Mouse (Mus musculus) spleen, adult 2 months (tissue): Measurements from ENCODE around the gene Inka2. TPM values are rescaled to one million over a fixed set of nuclear protein-coding genes. Genes with fewer than 3 reads are reported as not detected.
A peak's percentile ranks its signal among the peaks of the same experiment; 100 is the strongest.

ENCODE experiments used
- DNase-seq, 2 experiments: peaks; one replicate each; pipeline versions ENCODE4 v3.0.0 to v3.0.0-alpha.2; 2012 to 2021; ENCODE audit warnings: low spot score in 2 of 2, low read depth in 1 of 2
- H3K27ac ChIP-seq: fragments of 200-500 bp; 2 replicates; pipeline ENCODE4 v1.5.1; 2012; ENCODE audit warnings: low read length, inconsistent platforms; ENCODE audit not compliant: insufficient read depth
- H3K27me3 ChIP-seq: fragments of 200-500 bp; 2 replicates; pipeline ENCODE4 v1.6.1; 2012; ENCODE audit warnings: mild to moderate bottlenecking, moderate library complexity, low read length, inconsistent platforms; ENCODE audit not compliant: control insufficient read depth, insufficient read depth
- H3K36me3 ChIP-seq: fragments of 200-500 bp; 2 replicates; pipeline ENCODE4 v1.6.1; 2012; ENCODE audit warnings: mild to moderate bottlenecking, low read length, inconsistent platforms; ENCODE audit not compliant: control insufficient read depth, insufficient read depth
- H3K4me1 ChIP-seq: fragments of 200-500 bp; 2 replicates; pipeline ENCODE4 v1.6.1; 2011; ENCODE audit warnings: inconsistent platforms; ENCODE audit not compliant: control insufficient read depth, insufficient read depth, insufficient read length
- H3K4me3 ChIP-seq: fragments of 200-500 bp; 2 replicates; pipeline ENCODE4 v1.5.1; 2011; ENCODE audit warnings: mild to moderate bottlenecking, inconsistent platforms; ENCODE audit not compliant: insufficient read depth, insufficient read length; ENCODE audit errors: extremely low read depth
- CTCF ChIP-seq: fragments of 200-500 bp; IDR thresholded peaks from 2 replicates; pipeline ENCODE4 v1.5.1; 2011; ENCODE audit warnings: mild to moderate bottlenecking, inconsistent platforms; ENCODE audit not compliant: insufficient read depth, insufficient read length, insufficient replicate concordance; ENCODE audit errors: extremely low read depth
- POLR2A ChIP-seq: fragments of 200-500 bp; IDR thresholded peaks from 2 replicates; pipeline ENCODE4 v1.6.1; 2011; ENCODE audit warnings: low read depth, low read length, inconsistent platforms
- WGBS: fragments of 180-500 bp; shearing (Covaris S2); methylation state at CpG from one replicate; pipeline ENCODE4 v1.1.7; 2018; 5-methylcytosine and 5-hydroxymethylcytosine counted together
- polyA plus RNA-seq: library from polyadenylated mRNA; depleted of rRNA; stranded (reverse); fragments of >200 nt; gene quantifications from 2 replicates; pipeline ENCODE4 v1.2.3, GENCODE M21; 2012

Inka2 gene
- polyA plus RNA-seq, 1 experiment, result 0.68 TPM

GRCm38 (mm10) chr3:105722510-105722909 lies 18.1 kb downstream of the Inka2 start:
- no peak overlapping the region for H3K4me3 ChIP-seq
- no peak for DNase-seq
- peaks cover 2% of the 10 kb centered on the region; the same call in 1 of the 2 replicates for H3K36me3 ChIP-seq
- WGBS, result 88% methylated on average over 3 of the region's 3 CpGs
- no peaks in the 10 kb centered on the region for H3K27me3 ChIP-seq
- TF ChIP-seq CTCF, result no peak
- TF ChIP-seq POLR2A, result no peak
- H3K4me1 ChIP-seq, result no peaks in the 10 kb centered on the region; the same call in 1 of the 2 replicates
- H3K27ac ChIP-seq, result no peak overlapping the region

GRCm38 (mm10) chr3:105726037-105726436 lies 21.6 kb downstream of the Inka2 start:
- TF ChIP-seq POLR2A (no peak), CTCF (0 out of 2 replicates have a peak, but pooled peaks have one; percentile 9)
- Histone ChIP-seq H3K4me3 (no peak overlapping the region), H3K4me1 (no peaks in the 10 kb centered on the region; the same call in 1 of the 2 replicates), H3K36me3 (peaks cover 8% of the 10 kb centered on the region), H3K27ac (no peak overlapping the region), H3K27me3 (no peaks in the 10 kb centered on the region)
- 3% methylated on average over 1 of the region's 1 CpGs for WGBS
- DNase-seq, result peak; percentile 36 to 49

GRCm38 (mm10) chr3:105732360-105732759 lies 28.0 kb downstream of the Inka2 start:
- 92% methylated on average over 4 of the region's 4 CpGs for WGBS
- no peaks in the 10 kb centered on the region for H3K27me3 ChIP-seq
- no peak overlapping the region for H3K4me3 ChIP-seq
- H3K36me3 ChIP-seq, result peaks cover 23% of the 10 kb centered on the region
- TF ChIP-seq CTCF (no peak), POLR2A (no peak)
- no peak overlapping the region for H3K27ac ChIP-seq
- DNase-seq, result no peak
- H3K4me1 ChIP-seq, result no peaks in the 10 kb centered on the region

- peaks cover 29% of the 10 kb centered on the region for H3K36me3 ChIP-seq
- TF ChIP-seq POLR2A, result no peak
- no peak for TF ChIP-seq CTCF
- no peak overlapping the region for H3K4me3 ChIP-seq
- no peaks in the 10 kb centered on the region for H3K4me1 ChIP-seq
- no peaks in the 10 kb centered on the region for H3K27me3 ChIP-seq
- H3K27ac ChIP-seq, result no peak overlapping the region
- WGBS, result 92% methylated on average over 4 of the region's 4 CpGs
- no peak for DNase-seq
Measured at GRCm38 (mm10) chr3:105733538-105733937, 29.1 kb downstream of the Inka2 start.

- no peak for DNase-seq
- Histone ChIP-seq H3K27ac (no peak overlapping the region), H3K4me1 (no peaks in the 10 kb centered on the region), H3K36me3 (peaks cover 31% of the 10 kb centered on the region), H3K4me3 (no peak overlapping the region), H3K27me3 (no peaks in the 10 kb centered on the region)
- TF ChIP-seq CTCF, result no peak
- no peak for TF ChIP-seq POLR2A
Measured at GRCm38 (mm10) chr3:105735285-105735684, 30.9 kb downstream of the Inka2 start.

- Histone ChIP-seq H3K36me3 (peaks cover 27% of the 10 kb centered on the region), H3K27me3 (no peaks in the 10 kb centered on the region), H3K27ac (no peak overlapping the region), H3K4me3 (no peak overlapping the region), H3K4me1 (no peaks in the 10 kb centered on the region)
- TF ChIP-seq POLR2A (no peak), CTCF (no peak)
- DNase-seq, result no peak
- WGBS, result 95% methylated on average over 1 of the region's 1 CpGs
Measured at GRCm38 (mm10) chr3:105736148-105736547, 31.7 kb downstream of the Inka2 start.

- no peak overlapping the region for H3K27ac ChIP-seq
- WGBS, result 95% methylated on average over 7 of the region's 7 CpGs
- peaks cover 23% of the 10 kb centered on the region for H3K36me3 ChIP-seq
- H3K27me3 ChIP-seq, result no peaks in the 10 kb centered on the region
- TF ChIP-seq CTCF, result no peak
- TF ChIP-seq POLR2A, result no peak
- H3K4me1 ChIP-seq, result no peaks in the 10 kb centered on the region
- no peak overlapping the region for H3K4me3 ChIP-seq
- DNase-seq, result no peak
Measured at GRCm38 (mm10) chr3:105737070-105737469, 32.7 kb downstream of the Inka2 start.

- Histone ChIP-seq H3K27ac (no peak overlapping the region), H3K4me1 (no peaks in the 10 kb centered on the region), H3K27me3 (no peaks in the 10 kb centered on the region), H3K4me3 (no peak overlapping the region), H3K36me3 (peaks cover 25% of the 10 kb centered on the region)
- WGBS, result 88% methylated on average over 3 of the region's 3 CpGs
- no peak for DNase-seq
- TF ChIP-seq CTCF (no peak), POLR2A (no peak)
Measured at GRCm38 (mm10) chr3:105737666-105738065, 33.3 kb downstream of the Inka2 start.
